Mouse (Mus musculus) heart, embryonic 10.5 days (tissue): ENCODE results near the gene Wnt5b. TPM values are rescaled to one million over a fixed set of nuclear protein-coding genes. Genes with fewer than 3 reads are reported as not detected.

Experiments used
- polyA plus RNA-seq: library from polyadenylated mRNA; unstranded; fragments of >200 nt; fragmentation: Nextera tagmentation; extraction: Ambion mirVana; gene quantifications from 2 replicates; pipeline ENCODE4 v1.2.1, GENCODE M21; 2016

Gene Wnt5b
- polyA plus RNA-seq, 1 experiment from 2014 or later = 8.0 TPM

Other genes with a start within 250 kb of the Wnt5b start
- gene Lrtm2, start 213.6 kb downstream of the Wnt5b start, polyA plus RNA-seq = 0.11 TPM in 1 of 2 replicates, not detected in the other
- gene Adipor2, start 126.6 kb downstream of the Wnt5b start, polyA plus RNA-seq = 27.2 and 27.4 TPM in 2 replicates
- gene Fbxl14, start 64.7 kb downstream of the Wnt5b start, polyA plus RNA-seq = 2.4 and 3.9 TPM in 2 replicates